Mouse (Mus musculus) kidney, adult 2 months (tissue): ENCODE measurements at regions not wholly inside any gene's neighbourhood (a gene's known extent, or its start where the extent isn't known, plus 50 kb on each side); places are given as distances from the start of the nearest gene placed in this dataset.

Experiments
- CTCF ChIP-seq: fragments of 200-500 bp; conservative IDR thresholded peaks from 2 replicates; pipeline ENCODE4 v1.5.1; 2011; ENCODE audit warnings: low read depth, mild to moderate bottlenecking, control low read depth, low read length, moderate library complexity, mixed read lengths; ENCODE audit not compliant: insufficient read depth, insufficient read length
- POLR2A ChIP-seq: fragments of 200-500 bp; IDR thresholded peaks from one replicate; pipeline ENCODE4 v1.6.1; 2011; ENCODE audit warnings: low read depth, low read length, control low read depth

- no peak for TF ChIP-seq POLR2A
- TF ChIP-seq CTCF: no peak
These were observed 267.0 kb downstream of the Cdh11 start for GRCm38 (mm10) chr8:102518446-102518845.
